Mouse (Mus musculus) midbrain, embryonic 14.5 days (tissue): ENCODE measurements around the gene Vsig10l. TPM values are rescaled to one million over a fixed set of nuclear protein-coding genes. Genes with fewer than 3 reads are reported as not detected.
A peak's percentile ranks its signal among the peaks of the same experiment; 100 is the strongest.

Experiments used
- ATAC-seq: fragments of 200-750 bp; cut with Nextera tagmentation; 2 replicates; pipeline ENCODE4 v1.8.0; 2017; ENCODE audit warnings: moderate number of reproducible peaks, moderate library complexity; ENCODE audit not compliant: low FRiP score, low TSS enrichment
- DNase-seq: peaks from one replicate; pipeline ENCODE4 v3.0.0-alpha.2; 2015
- H3K27ac ChIP-seq: fragments of 300-500 bp; sonication (generic); replicated peaks from 2 replicates; pipeline ENCODE4 v1.5.1; 2014; ENCODE audit warnings: mild to moderate bottlenecking, low read depth, low read length, moderate library complexity
- H3K27me3 ChIP-seq: fragments of 300-500 bp; sonication (generic); 2 replicates; pipeline ENCODE4 v1.6.1; 2014; ENCODE audit warnings: low read length, control low read depth, mixed read lengths; ENCODE audit not compliant: control insufficient read depth, insufficient read depth
- H3K36me3 ChIP-seq: fragments of 300-500 bp; sonication (generic); 2 replicates; pipeline ENCODE4 v1.6.1; 2014; ENCODE audit warnings: low read length, control low read depth; ENCODE audit not compliant: control insufficient read depth, insufficient read depth
- H3K4me1 ChIP-seq: fragments of 300-500 bp; sonication (generic); 2 replicates; pipeline ENCODE4 v1.6.1; 2014; ENCODE audit warnings: mild to moderate bottlenecking, antibody characterized with exemption, low read length, control low read depth; ENCODE audit not compliant: control insufficient read depth, insufficient read depth
- H3K4me2 ChIP-seq: fragments of 300-500 bp; sonication (generic); 2 replicates; pipeline ENCODE4 v1.6.1; 2014; ENCODE audit warnings: mild to moderate bottlenecking, low read length, moderate library complexity
- H3K4me3 ChIP-seq: fragments of 300-500 bp; sonication (generic); replicated peaks from 2 replicates; pipeline ENCODE4 v1.5.1; 2014; ENCODE audit warnings: low read depth, low read length
- H3K9ac ChIP-seq: fragments of 300-500 bp; sonication (generic); replicated peaks from 2 replicates; pipeline ENCODE4 v1.6.1; 2014; ENCODE audit warnings: mild to moderate bottlenecking, low read length, moderate library complexity
- H3K9me3 ChIP-seq: fragments of 300-500 bp; sonication (generic); 2 replicates; pipeline ENCODE4 v1.6.1; 2016; ENCODE audit warnings: low read length, control low read depth, mixed read lengths; ENCODE audit not compliant: control insufficient read depth
- WGBS: fragments of 180-500 bp; shearing (Covaris S2); extraction: QIAGEN DNeasy Blood & Tissue Kit; methylation state at CpG from one replicate; pipeline ENCODE4 v1.1.7; 2014; 5-methylcytosine and 5-hydroxymethylcytosine counted together
- polyA plus RNA-seq: library from polyadenylated mRNA; unstranded; fragments of >200 nt; fragmentation: Nextera tagmentation; extraction: Ambion mirVana; gene quantifications from 2 replicates; pipeline ENCODE4 v1.2.1, GENCODE M21; 2014

The Vsig10l gene
- polyA plus RNA-seq, 1 experiment from 2014 or later, result 8.0 TPM

GRCm38 (mm10) chr7:43488646-43489045 lies 25.7 kb downstream of the Vsig10l start:
- H3K9ac ChIP-seq, result peak overlapping the region; percentile 96
- H3K9me3 ChIP-seq, result no peaks in the 10 kb centered on the region
- peaks cover 20% of the 10 kb centered on the region for H3K4me1 ChIP-seq
- WGBS, result 48% methylated on average over 5 of the region's 5 CpGs
- no peaks in the 10 kb centered on the region for H3K27me3 ChIP-seq
- peak overlapping the region; percentile 73 for H3K4me2 ChIP-seq
- no peak for ATAC-seq
- DNase-seq, result peak; percentile 14
- peak overlapping the region; percentile 93 for H3K27ac ChIP-seq
- peak overlapping the region; percentile 74 for H3K4me3 ChIP-seq
- no peaks in the 10 kb centered on the region for H3K36me3 ChIP-seq

GRCm38 (mm10) chr7:43489631-43490125 lies 26.7 kb downstream of the Vsig10l start, which contains the start of gene Iglon5:
Gene Iglon5 (minus strand): TSS chr7:43490075.
- under 1% methylated on average over 19 of the region's 41 CpGs for WGBS
- peak within 1 kb of the TSS; percentile 73 for H3K4me2 ChIP-seq
- ATAC-seq, result peak; percentile 67

GRCm38 (mm10) chr7:43490182-43490584 lies 27.2 kb downstream of the Vsig10l start:
- no peaks in the 10 kb centered on the region for H3K36me3 ChIP-seq
- peak overlapping the region; percentile 73 for H3K4me2 ChIP-seq
- DNase-seq (peak; percentile 92), ATAC-seq (peak; percentile 89)
- peak overlapping the region; percentile 96 for H3K9ac ChIP-seq
- H3K4me3 ChIP-seq, result peak overlapping the region; percentile 74
- H3K27me3 ChIP-seq, result no peaks in the 10 kb centered on the region
- peaks cover 20% of the 10 kb centered on the region for H3K4me1 ChIP-seq
- H3K9me3 ChIP-seq, result no peaks in the 10 kb centered on the region
- H3K27ac ChIP-seq, result peak overlapping the region; percentile 93
- WGBS, result 2% methylated on average over 11 of the region's 13 CpGs

More at GRCm38 (mm10) chr7:43489631-43490125, 26.7 kb downstream of the Vsig10l start, which contains the start of gene Iglon5:
- Histone ChIP-seq H3K27ac (peak within 1 kb of the TSS; percentile 93), H3K4me1 (peaks cover 20% of the 10 kb centered on the region), H3K27me3 (no peaks in the 10 kb centered on the region), H3K4me3 (peak within 1 kb of the TSS; percentile 74), H3K36me3 (no peaks in the 10 kb centered on the region), H3K9me3 (no peaks in the 10 kb centered on the region), H3K9ac (peak within 1 kb of the TSS; percentile 96)
- no peak for DNase-seq

- H3K27ac ChIP-seq, result no peak overlapping the region
Measured at GRCm38 (mm10) chr7:43490861-43491260, 27.9 kb downstream of the Vsig10l start.

GRCm38 (mm10) chr7:43495343-43496021 lies 32.5 kb downstream of the Vsig10l start:
- Histone ChIP-seq H3K4me3 (no peak overlapping the region), H3K27me3 (no peaks in the 10 kb centered on the region), H3K9ac (no peak overlapping the region), H3K27ac (no peak overlapping the region), H3K4me2 (0 out of 2 replicates have a peak overlapping the region, but pooled peaks have one; percentile 11), H3K9me3 (no peaks in the 10 kb centered on the region), H3K36me3 (no peaks in the 10 kb centered on the region), H3K4me1 (0 out of 2 replicates have a peak, but pooled peaks cover 3% of the 10 kb centered on the region)
- ATAC-seq (peak; percentile 55; the same call in 1 of the 2 replicates), DNase-seq (peak; percentile 85)
- 11% methylated on average over 21 of the region's 21 CpGs for WGBS

More at GRCm38 (mm10) chr7:43490861-43491260, 27.9 kb downstream of the Vsig10l start:
- Histone ChIP-seq H3K4me2 (peak overlapping the region; percentile 73; the same call in 1 of the 2 replicates), H3K36me3 (no peaks in the 10 kb centered on the region), H3K4me3 (peak overlapping the region; percentile 74), H3K4me1 (peaks cover 20% of the 10 kb centered on the region), H3K9ac (no peak overlapping the region; the same call in 1 of the 2 replicates), H3K27me3 (no peaks in the 10 kb centered on the region), H3K9me3 (no peaks in the 10 kb centered on the region)
- 71% methylated on average over 9 of the region's 9 CpGs for WGBS
- no peak for DNase-seq
- ATAC-seq, result no peak

DNA sequence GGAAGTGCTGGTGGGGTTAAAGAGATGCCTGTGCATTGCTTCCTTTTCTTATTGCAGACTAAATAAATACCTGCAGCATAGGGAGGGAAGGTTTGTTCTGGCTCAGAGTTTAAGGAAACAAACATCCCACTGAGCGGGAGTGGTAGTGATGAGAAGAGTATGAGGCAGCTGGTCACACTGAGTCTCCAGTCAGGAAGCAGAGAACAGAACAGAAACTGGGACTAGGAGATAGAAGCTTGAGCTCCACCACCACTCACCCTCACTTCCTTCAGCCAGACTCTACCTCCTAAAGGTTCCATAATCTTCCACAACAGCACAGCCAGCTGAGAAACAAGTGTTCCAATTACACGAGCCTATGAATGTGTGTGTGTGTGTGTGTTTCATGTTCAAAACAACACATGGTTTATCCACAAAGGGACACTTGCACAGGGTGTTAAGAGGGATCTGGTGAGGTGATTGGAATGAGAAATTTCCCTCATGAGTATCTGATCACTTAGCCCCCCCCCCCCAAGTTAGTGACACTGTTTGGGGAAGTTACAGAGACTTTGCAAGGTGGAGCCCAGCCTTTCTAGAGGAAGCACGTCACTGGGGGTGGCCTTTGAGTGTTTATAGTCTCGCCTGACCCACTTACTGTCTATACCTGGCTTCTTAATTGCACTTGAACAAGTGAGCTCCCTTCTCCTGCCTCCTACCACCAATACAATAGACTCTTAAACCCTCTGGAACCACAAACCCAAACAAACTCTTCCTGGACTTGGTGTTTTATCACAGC lies 48.9 kb downstream of the Vsig10l start:
- no peaks in the 10 kb centered on the region for H3K4me1 ChIP-seq
- 62% methylated on average over 4 of the region's 4 CpGs for WGBS
- H3K27ac ChIP-seq, result no peak overlapping the region
- no peak overlapping the region for H3K4me2 ChIP-seq
- H3K36me3 ChIP-seq, result no peaks in the 10 kb centered on the region
- no peaks in the 10 kb centered on the region for H3K9me3 ChIP-seq
- H3K27me3 ChIP-seq, result no peaks in the 10 kb centered on the region
- no peak for DNase-seq
- no peak for ATAC-seq
- no peak overlapping the region for H3K4me3 ChIP-seq
- H3K9ac ChIP-seq, result no peak overlapping the region

GRCm38 (mm10) chr7:43512519-43512918 lies 49.6 kb downstream of the Vsig10l start:
- ATAC-seq, result no peak
- no peaks in the 10 kb centered on the region for H3K27me3 ChIP-seq
- WGBS, result 88% methylated on average over 4 of the region's 4 CpGs
- no peak overlapping the region for H3K27ac ChIP-seq
- no peak for DNase-seq
- H3K36me3 ChIP-seq, result no peaks in the 10 kb centered on the region
- H3K4me3 ChIP-seq, result no peak overlapping the region
- H3K9ac ChIP-seq, result no peak overlapping the region
- H3K4me1 ChIP-seq, result no peaks in the 10 kb centered on the region
- no peak overlapping the region for H3K4me2 ChIP-seq
- H3K9me3 ChIP-seq, result no peaks in the 10 kb centered on the region

DNA sequence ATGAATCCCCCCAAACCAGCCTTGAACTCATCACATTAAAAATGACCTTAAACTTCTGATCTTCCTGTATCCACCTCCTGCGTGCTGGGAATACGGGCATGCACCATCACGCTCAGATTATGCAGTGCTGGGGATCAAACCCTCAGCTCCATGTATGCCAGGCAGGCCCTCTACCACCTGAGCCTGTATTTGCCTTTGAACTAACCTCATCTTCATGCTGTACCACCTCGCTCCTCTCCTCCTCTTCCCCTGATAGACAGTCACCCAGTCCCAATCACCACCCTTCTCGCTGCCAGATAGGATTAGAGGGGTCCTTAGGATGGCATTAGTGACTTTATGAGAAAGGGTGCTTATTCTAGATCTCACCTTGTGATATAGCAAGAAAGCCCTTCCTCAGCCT lies 52.1 kb downstream of the Vsig10l start:
- Histone ChIP-seq H3K4me3 (no peak overlapping the region), H3K27ac (no peak overlapping the region), H3K36me3 (no peaks in the 10 kb centered on the region), H3K4me2 (no peak overlapping the region), H3K9ac (no peak overlapping the region), H3K4me1 (no peaks in the 10 kb centered on the region), H3K27me3 (no peaks in the 10 kb centered on the region), H3K9me3 (no peaks in the 10 kb centered on the region)
- 88% methylated on average over 5 of the region's 5 CpGs for WGBS
- no peak for ATAC-seq
- no peak for DNase-seq
